Mouse (Mus musculus): ENCODE results near the gene Gpr107.

Gene Gpr107

GRCm38 (mm10) chr2:31151892-31152812 lies at the start of gene Gpr107:
Gene Gpr107, plus strand, starts transcription at chr2:31152316.
- peak; percentile 59 for DNase-seq (ENCODE audit: low spot score)

- no peak for DNase-seq (ENCODE audit: low spot score)
Observed at GRCm38 (mm10) chr2:31103321-31103720, 48.8 kb upstream of the Gpr107 start.

- no peak for DNase-seq (ENCODE audit: low spot score)
Observed at GRCm38 (mm10) chr2:31105279-31105678, 46.8 kb upstream of the Gpr107 start.

- no peak for DNase-seq (ENCODE audit: low spot score)
Observed at GRCm38 (mm10) chr2:31106004-31106403, 46.1 kb upstream of the Gpr107 start.

GRCm38 (mm10) chr2:31106621-31107320 lies 45.3 kb upstream of the Gpr107 start:
- DNase-seq (ENCODE audit: low spot score) = no peak

GRCm38 (mm10) chr2:31108186-31108585 lies 43.9 kb upstream of the Gpr107 start:
- no peak for DNase-seq (ENCODE audit: low spot score)

- DNase-seq (ENCODE audit: low spot score) = no peak
Observed at GRCm38 (mm10) chr2:31109960-31110548, 42.1 kb upstream of the Gpr107 start.

GRCm38 (mm10) chr2:31111685-31112084 lies 40.4 kb upstream of the Gpr107 start:
- no peak for DNase-seq (ENCODE audit: low spot score)

- DNase-seq (ENCODE audit: low spot score) = no peak
Observed at GRCm38 (mm10) chr2:31114205-31114604, 37.9 kb upstream of the Gpr107 start.

GRCm38 (mm10) chr2:31115091-31115942 lies 36.8 kb upstream of the Gpr107 start:
- DNase-seq (ENCODE audit: low spot score) = no peak

- no peak for DNase-seq (ENCODE audit: low spot score)
Observed at GRCm38 (mm10) chr2:31115943-31116731, 36.0 kb upstream of the Gpr107 start.

- no peak for DNase-seq (ENCODE audit: low spot score)
Observed at GRCm38 (mm10) chr2:31118211-31118610, 33.9 kb upstream of the Gpr107 start.

GRCm38 (mm10) chr2:31118639-31119380 lies 33.3 kb upstream of the Gpr107 start:
- no peak for DNase-seq (ENCODE audit: low spot score)

GRCm38 (mm10) chr2:31119795-31120194 lies 32.3 kb upstream of the Gpr107 start:
- DNase-seq (ENCODE audit: low spot score) = peak; percentile 57

- no peak for DNase-seq (ENCODE audit: low spot score)
Observed at GRCm38 (mm10) chr2:31121131-31121693, 30.9 kb upstream of the Gpr107 start.

GRCm38 (mm10) chr2:31122806-31123205 lies 29.3 kb upstream of the Gpr107 start:
- no peak for DNase-seq (ENCODE audit: low spot score)

GRCm38 (mm10) chr2:31123493-31123892 lies 28.6 kb upstream of the Gpr107 start:
- DNase-seq (ENCODE audit: low spot score) = no peak

GRCm38 (mm10) chr2:31124694-31125093 lies 27.4 kb upstream of the Gpr107 start:
- no peak for DNase-seq (ENCODE audit: low spot score)

GRCm38 (mm10) chr2:31125156-31125555 lies 27.0 kb upstream of the Gpr107 start:
- DNase-seq (ENCODE audit: low spot score) = no peak

- DNase-seq (ENCODE audit: low spot score) = no peak
Observed at GRCm38 (mm10) chr2:31126048-31126447, 26.1 kb upstream of the Gpr107 start.
